Mouse (Mus musculus): ENCODE measurements around the gene 9330161L09Rik.

DNA sequence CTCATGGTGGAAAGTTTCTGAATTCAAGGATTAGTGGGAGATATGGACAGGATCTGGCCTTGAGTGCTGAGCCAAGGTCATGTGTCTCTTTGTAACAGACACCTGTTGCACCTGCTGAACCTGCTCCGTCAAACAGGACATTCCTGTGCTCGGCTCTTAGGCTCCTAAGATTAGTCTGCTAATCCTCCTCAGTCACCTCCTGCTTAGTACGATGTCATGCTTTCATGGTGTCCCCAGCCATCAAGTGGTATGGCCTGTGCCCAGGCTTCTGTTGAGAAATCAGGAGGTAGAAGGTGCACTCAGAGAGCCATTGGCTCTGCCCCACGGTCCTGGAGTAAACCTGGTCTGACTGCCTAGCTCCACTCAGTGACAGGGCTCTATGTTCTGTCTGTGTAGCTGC lies 36.8 kb downstream of the 9330161L09Rik start:
- TF ChIP-seq CTCF (IDR thresholded peaks at IDR 0.05; ENCODE audit: extremely low read depth, insufficient read depth, low read length) (no peak), POLR2A (IDR thresholded peaks at IDR 0.05; ENCODE audit: extremely low read depth, insufficient read depth, low read length) (no peak)

Measured in cortical plate, adult 2 months (tissue).